Comparison of ENCODE assay signal across 8 mouse cellular contexts in genomic region chr2:141998901-141999300, GRCm38 (mm10).
DNase-seq lines count a peak whose midpoint lies in the region; ATAC-seq lines count a peak whose summit lies in the region.

No protein-coding gene starts in this region.

- ATAC-seq in forebrain, embryonic 12.5 days (ENCODE audit: low FRiP score): peak; percentile 55; the same call in 1 of the 2 replicates
- no peak for ATAC-seq in forebrain, embryonic 11.5 days (replicated peaks; ENCODE audit: low FRiP score)

- H3K27ac ChIP-seq in forebrain, embryonic 12.5 days: no peak overlapping the region
- H3K27ac ChIP-seq in forebrain, embryonic 11.5 days (ENCODE audit: low read depth, low read length): no peak overlapping the region

- 62% methylated on average over 6 of the region's 6 CpGs for WGBS in forebrain, embryonic 12.5 days
- WGBS in forebrain, embryonic 11.5 days: 79% methylated on average over 6 of the region's 6 CpGs

- H3K27me3 ChIP-seq in forebrain, embryonic 12.5 days: no peaks in the 10 kb centered on the region
- H3K27me3 ChIP-seq in forebrain, embryonic 11.5 days (ENCODE audit: control insufficient read depth, insufficient read depth, low read length): no peaks in the 10 kb centered on the region

- H3K9ac ChIP-seq in forebrain, embryonic 12.5 days: no peak overlapping the region
- H3K9ac ChIP-seq in forebrain, embryonic 11.5 days (ENCODE audit: low read length): no peak overlapping the region

- DNase-seq in forebrain, embryonic 11.5 days (ENCODE audit: low spot score): no peak
- peak; percentile 4 for DNase-seq in urinary bladder, postnatal 14 days (ENCODE audit: low spot score)
- DNase-seq in urinary bladder, adult 2 months (ENCODE audit: low spot score): no peak
- peak; percentile 5 for DNase-seq in kidney, postnatal 14 days
- DNase-seq in lung, postnatal 25 days (ENCODE audit: low spot score): peak; percentile 12
- no peak for DNase-seq in thymus, postnatal 14 days
- DNase-seq in gastrocnemius, adult 18-20 months (ENCODE audit: low spot score): no peak

- H3K4me1 ChIP-seq in forebrain, embryonic 12.5 days: no peaks in the 10 kb centered on the region; the same call in 1 of the 2 replicates
- no peaks in the 10 kb centered on the region for H3K4me1 ChIP-seq in forebrain, embryonic 11.5 days (replicated peaks; ENCODE audit: control insufficient read depth, insufficient read depth, low read length)

- no peak overlapping the region for H3K4me2 ChIP-seq in forebrain, embryonic 12.5 days
- no peak overlapping the region for H3K4me2 ChIP-seq in forebrain, embryonic 11.5 days (ENCODE audit: low read depth, low read length, severe bottlenecking)

- H3K4me3 ChIP-seq in forebrain, embryonic 12.5 days (replicated peaks): no peak overlapping the region
- H3K4me3 ChIP-seq in forebrain, embryonic 11.5 days (ENCODE audit: low read depth, low read length): no peak overlapping the region

- no peaks in the 10 kb centered on the region for H3K36me3 ChIP-seq in forebrain, embryonic 12.5 days (replicated peaks)
- no peaks in the 10 kb centered on the region for H3K36me3 ChIP-seq in forebrain, embryonic 11.5 days (ENCODE audit: control insufficient read depth, insufficient read depth, low read length)

- no peaks in the 10 kb centered on the region for H3K9me3 ChIP-seq in forebrain, embryonic 12.5 days
- no peaks in the 10 kb centered on the region for H3K9me3 ChIP-seq in forebrain, embryonic 11.5 days (ENCODE audit: control insufficient read depth, low read length)

Comparison
In these comparisons a context has a peak if more than half of its experiments do, and no peak if none do; other contexts are left out.
1. DNase-seq: peak in urinary bladder, postnatal 14 days (single experiment), kidney, postnatal 14 days (single experiment) and lung, postnatal 25 days (single experiment); none in forebrain, embryonic 11.5 days (single experiment), urinary bladder, adult 2 months (single experiment), thymus, postnatal 14 days (single experiment) and gastrocnemius, adult 18-20 months (single experiment).